Comparison of ENCODE assay signal across 18 mouse cellular contexts in genomic region chr16:27399026-27399718, GRCm38 (mm10). TPM values are rescaled to one million over a fixed set of nuclear protein-coding genes. Genes with fewer than 3 reads are reported as not detected.
"Had no signal": no experiment of that assay in that cellular context is flagged by ENCODE, and none has a peak within 500 bp of the region (broad histone marks: within the 10 kb centered on the region; RNA-seq: fewer than 3 reads in every experiment).

No protein-coding gene starts in this region.

- H3K9ac ChIP-seq: limb, embryonic 13.5 days; liver, embryonic 14.5 days; neural tube, embryonic 15.5 days had no signal

- H3K9me3 ChIP-seq: limb, embryonic 13.5 days; neural tube, embryonic 15.5 days had no signal

- H3K4me1 ChIP-seq: midbrain, embryonic 10.5 days had no signal

- H3K27me3 ChIP-seq: limb, embryonic 13.5 days; neural tube, embryonic 15.5 days had no signal

- H3K27ac ChIP-seq: kidney, postnatal 0 days; limb, embryonic 13.5 days; liver, embryonic 14.5 days; midbrain, embryonic 10.5 days; neural tube, embryonic 15.5 days had no signal

- DNase-seq: kidney, adult 8-10 months; kidney, postnatal 36 days; lung, adult 18-20 months; midbrain, embryonic 14.5 days; thymus, adult 18-20 months; thymus, postnatal 14 days had no signal

- H3K4me3 ChIP-seq: limb, embryonic 13.5 days; midbrain, embryonic 10.5 days; myocyte; neural tube, embryonic 15.5 days had no signal

- H3K4me2 ChIP-seq: limb, embryonic 13.5 days; neural tube, embryonic 15.5 days had no signal

RNA-seq across cellular contexts. Expression of gene Uts2b, which starts 29.1 kb away (rescaled TPM):
- total RNA-seq: layer of hippocampus, adult 8-10 months; layer of hippocampus, postnatal 25 days; left cerebral cortex, adult 8-10 months; left cerebral cortex, postnatal 25 days; liver, adult 2 months had no signal
- polyA plus RNA-seq: kidney, postnatal 0 days; liver, adult 2 months; liver, embryonic 14.5 days; midbrain, embryonic 10.5 days; myocyte; stomach, embryonic 14.5 days had no signal
